Mouse (Mus musculus) kidney, postnatal 0 days (tissue): ENCODE measurements around the gene Pheta1. TPM values are rescaled to one million over a fixed set of nuclear protein-coding genes. Genes with fewer than 3 reads are reported as not detected.

Experiments
- ATAC-seq: fragments of 200-750 bp; cut with Nextera tagmentation; replicated peaks from 2 replicates; pipeline ENCODE4 v1.8.0; 2017; ENCODE audit warnings: low read depth, moderate number of reproducible peaks, moderate TSS enrichment, moderate library complexity; ENCODE audit not compliant: low FRiP score
- DNase-seq: peaks from one replicate; pipeline ENCODE4 v3.0.0-alpha.2; 2016; ENCODE audit warnings: low spot score
- H3K27ac ChIP-seq: fragments of 300-500 bp; sonication (generic); 2 replicates; pipeline ENCODE4 v1.5.1; 2014; ENCODE audit warnings: mild to moderate bottlenecking
- H3K27me3 ChIP-seq: fragments of 300-500 bp; sonication (generic); 2 replicates; pipeline ENCODE4 v1.6.1; 2014; ENCODE audit warnings: low read length, mixed read lengths; ENCODE audit not compliant: insufficient read depth
- H3K36me3 ChIP-seq: fragments of 300-500 bp; sonication (generic); 2 replicates; pipeline ENCODE4 v1.6.1; 2014; ENCODE audit warnings: low read length, mixed read lengths; ENCODE audit not compliant: insufficient read depth
- H3K4me1 ChIP-seq: fragments of 300-500 bp; sonication (generic); replicated peaks from 2 replicates; pipeline ENCODE4 v1.6.1; 2014; ENCODE audit warnings: antibody characterized with exemption, low read length, mixed read lengths; ENCODE audit not compliant: insufficient read depth
- H3K4me2 ChIP-seq: fragments of 300-500 bp; sonication (generic); 2 replicates; pipeline ENCODE4 v1.6.1; 2014; ENCODE audit warnings: mild to moderate bottlenecking, low read length, moderate library complexity, mixed read lengths
- H3K4me3 ChIP-seq: fragments of 300-500 bp; sonication (generic); replicated peaks from 2 replicates; pipeline ENCODE4 v1.5.1; 2014; ENCODE audit warnings: low read depth, low read length
- H3K9ac ChIP-seq: fragments of 300-500 bp; sonication (generic); 2 replicates; pipeline ENCODE4 v1.6.1; 2014; ENCODE audit warnings: low read depth, low read length
- H3K9me3 ChIP-seq: fragments of 300-500 bp; sonication (generic); replicated peaks from 2 replicates; pipeline ENCODE4 v1.6.1; 2016; ENCODE audit warnings: low read length, inconsistent platforms, mixed read lengths
- CTCF ChIP-seq: IDR thresholded peaks from 2 replicates; pipeline ENCODE4 v1.5.1; 2016; ENCODE audit warnings: antibody characterized with exemption, low read depth, mild to moderate bottlenecking, moderate library complexity
- WGBS: fragments of 180-500 bp; shearing (Covaris S2); extraction: QIAGEN DNeasy Blood & Tissue Kit; methylation state at CpG from one replicate; pipeline ENCODE4 v1.1.7; 2014; 5-methylcytosine and 5-hydroxymethylcytosine counted together
- polyA plus RNA-seq: library from polyadenylated mRNA; unstranded; fragments of >200 nt; fragmentation: Nextera tagmentation; extraction: Ambion mirVana; gene quantifications from 2 replicates; pipeline ENCODE4 v1.2.1, GENCODE M21; 2015

Gene Pheta1
- polyA plus RNA-seq, 1 experiment from 2014 or later = 25.7 TPM

DNA sequence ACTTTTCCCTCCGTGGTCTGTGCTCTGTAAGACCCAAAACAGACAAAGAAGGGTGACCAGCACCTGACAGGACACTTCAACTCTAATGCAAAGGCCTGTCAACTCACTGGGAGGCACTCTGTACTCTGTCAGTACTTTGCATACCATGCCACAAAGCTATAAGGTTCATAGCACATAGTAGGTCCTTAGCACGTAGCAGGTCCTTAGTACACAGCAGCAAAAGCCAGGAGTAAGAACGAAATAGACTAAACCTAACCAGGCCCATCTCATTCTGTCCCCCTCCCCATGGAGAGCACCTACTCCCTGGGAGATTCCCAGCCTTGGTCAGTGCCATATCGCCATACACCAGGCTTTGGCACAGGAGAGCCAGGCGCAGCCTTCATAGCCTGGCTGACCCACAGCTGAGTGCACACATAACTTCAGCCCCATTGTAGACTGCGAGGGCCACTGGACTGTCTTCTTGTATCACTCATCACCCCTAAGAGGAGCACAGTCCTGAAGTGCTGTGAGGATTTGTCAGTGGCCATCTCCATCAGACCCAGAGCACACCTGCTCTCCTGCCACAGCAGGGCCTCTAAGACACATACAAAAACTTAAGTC is 17.7 kb upstream of the Pheta1 start:
- H3K4me3 ChIP-seq = no peak overlapping the region
- H3K36me3 ChIP-seq = peaks cover 12% of the 10 kb centered on the region; the same call in 1 of the 2 replicates
- peaks cover 42% of the 10 kb centered on the region for H3K4me1 ChIP-seq
- no peak overlapping the region for H3K27ac ChIP-seq
- no peak for ATAC-seq
- no peak for DNase-seq
- H3K9ac ChIP-seq = no peak overlapping the region
- H3K27me3 ChIP-seq = no peaks in the 10 kb centered on the region
- 92% methylated on average over 6 of the region's 6 CpGs for WGBS
- no peak overlapping the region for H3K4me2 ChIP-seq
- H3K9me3 ChIP-seq = no peaks in the 10 kb centered on the region
- TF ChIP-seq CTCF = no peak

DNA sequence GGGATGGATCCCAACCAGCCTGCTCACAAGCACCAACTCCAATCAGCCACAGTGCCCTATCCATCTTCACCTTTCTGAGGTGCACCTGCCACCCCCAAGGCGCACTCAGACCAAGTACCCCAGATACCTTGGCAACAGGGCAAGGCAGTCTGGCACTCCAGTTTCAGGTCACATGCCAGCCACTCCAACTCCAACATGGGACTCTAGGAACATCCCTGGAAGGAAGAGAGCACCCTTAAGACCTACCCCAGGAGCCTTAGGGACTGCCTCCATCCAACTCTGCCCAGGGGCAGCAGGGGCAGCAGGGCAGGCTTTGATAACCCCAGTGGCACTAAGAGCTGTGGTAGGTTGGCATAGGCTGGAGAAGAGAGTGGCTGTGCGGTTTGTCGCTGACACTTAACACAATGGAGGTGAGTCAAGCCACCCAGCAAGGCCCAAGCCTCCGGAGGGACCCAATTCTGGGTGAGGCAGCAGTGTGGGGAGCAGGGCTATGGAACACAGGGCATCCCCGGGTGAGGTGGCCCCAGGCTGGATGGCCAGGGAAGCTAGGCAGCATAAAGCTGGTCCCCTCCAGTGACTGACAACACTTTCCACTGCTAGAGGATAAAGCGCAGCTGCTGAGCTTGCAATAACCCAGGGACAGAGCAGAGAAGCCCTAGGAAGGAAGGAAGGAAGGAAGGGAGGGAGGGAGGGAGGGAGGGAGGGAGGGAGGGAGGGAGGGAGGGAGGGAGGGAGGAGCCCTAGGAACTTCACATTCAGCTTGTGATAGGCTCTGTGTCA is 16.2 kb upstream of the Pheta1 start:
- Histone ChIP-seq H3K4me1 (peaks cover 42% of the 10 kb centered on the region), H3K9ac (0 out of 2 replicates have a peak overlapping the region, but pooled peaks have one; percentile 13), H3K4me3 (no peak overlapping the region), H3K36me3 (0 out of 2 replicates have a peak, but pooled peaks cover 4% of the 10 kb centered on the region), H3K4me2 (peak overlapping the region; percentile 75; the same call in 1 of the 2 replicates), H3K9me3 (no peaks in the 10 kb centered on the region), H3K27ac (0 out of 2 replicates have a peak overlapping the region, but pooled peaks have one; percentile 64), H3K27me3 (no peaks in the 10 kb centered on the region)
- 71% methylated on average over 6 of the region's 6 CpGs for WGBS
- no peak for ATAC-seq
- DNase-seq = peak; percentile 66
- TF ChIP-seq CTCF = no peak

DNA sequence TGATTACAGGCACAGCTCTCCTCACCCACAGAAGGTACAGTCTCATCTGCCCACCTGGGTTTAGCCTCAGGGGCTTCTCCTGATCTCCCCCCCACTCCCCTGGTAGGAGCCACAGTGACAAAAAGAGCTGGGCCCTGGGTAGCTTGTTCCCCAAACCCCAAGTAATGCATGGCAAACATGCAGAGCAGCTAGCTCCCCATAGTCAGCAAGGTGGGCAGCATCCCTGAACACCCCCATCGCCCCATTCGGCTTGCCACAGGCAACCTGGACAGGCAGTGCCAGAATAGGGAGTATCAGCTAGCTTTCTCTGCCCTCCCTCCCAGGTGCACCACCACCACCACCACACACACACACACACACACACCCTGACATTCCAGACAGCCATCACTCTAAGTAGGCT is 15.6 kb upstream of the Pheta1 start:
- Histone ChIP-seq H3K36me3 (0 out of 2 replicates have a peak, but pooled peaks cover 3% of the 10 kb centered on the region), H3K9ac (peak overlapping the region; percentile 42; the same call in 1 of the 2 replicates), H3K4me3 (peak overlapping the region; percentile 85; the same call in 1 of the 2 replicates), H3K4me2 (peak overlapping the region; percentile 75), H3K4me1 (peaks cover 48% of the 10 kb centered on the region), H3K9me3 (no peaks in the 10 kb centered on the region), H3K27me3 (no peaks in the 10 kb centered on the region), H3K27ac (peak overlapping the region; percentile 64; the same call in 1 of the 2 replicates)
- 75% methylated on average over 2 of the region's 2 CpGs for WGBS
- no peak for TF ChIP-seq CTCF
- DNase-seq (no peak), ATAC-seq (no peak)

DNA sequence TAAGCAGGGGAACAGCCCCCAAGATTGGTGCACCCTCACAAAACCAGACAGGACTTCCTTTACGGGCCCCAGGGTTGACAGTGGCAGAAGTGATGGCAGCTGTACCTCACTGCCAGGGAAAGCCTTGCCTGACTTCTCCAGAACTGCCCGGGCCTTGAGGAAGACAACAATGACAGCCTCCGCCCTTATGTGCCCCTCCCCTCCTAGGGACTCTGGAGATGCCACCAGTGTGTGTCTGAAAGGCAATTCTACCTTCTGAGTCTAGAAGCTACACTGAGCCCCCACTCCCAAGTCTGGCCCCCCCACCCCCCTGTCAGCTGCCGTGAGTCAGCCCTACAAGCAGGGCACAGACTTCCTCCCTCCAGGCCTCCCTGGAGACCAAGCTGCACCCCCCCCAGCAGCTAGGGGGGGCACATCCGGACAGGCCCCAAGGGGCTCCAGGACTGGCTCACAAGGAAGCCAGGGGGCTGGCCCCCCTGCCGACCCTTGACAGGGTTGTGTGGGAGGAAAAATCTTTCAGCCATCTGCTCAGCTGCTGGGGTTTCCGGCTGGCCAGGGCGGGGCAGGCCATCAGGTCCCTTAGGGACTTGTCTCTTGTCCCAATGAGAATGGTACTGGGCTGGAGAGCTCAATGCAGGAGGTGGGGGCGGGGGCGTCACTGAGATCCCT is 15.1 kb upstream of the Pheta1 start:
- ATAC-seq (peak; percentile 30), DNase-seq (peak; percentile 83)
- peak overlapping the region; percentile 42 for H3K9ac ChIP-seq
- peak overlapping the region; percentile 85; the same call in 1 of the 2 replicates for H3K4me3 ChIP-seq
- H3K4me1 ChIP-seq = peaks cover 50% of the 10 kb centered on the region
- peak overlapping the region; percentile 75 for H3K4me2 ChIP-seq
- H3K36me3 ChIP-seq = 0 out of 2 replicates have a peak, but pooled peaks cover 3% of the 10 kb centered on the region
- 22% methylated on average over 10 of the region's 10 CpGs for WGBS
- 0 out of 2 replicates have a peak, but pooled peaks have one; percentile 7 for TF ChIP-seq CTCF
- H3K27me3 ChIP-seq = no peaks in the 10 kb centered on the region
- H3K27ac ChIP-seq = peak overlapping the region; percentile 93; the same call in 1 of the 2 replicates
- H3K9me3 ChIP-seq = no peaks in the 10 kb centered on the region

DNA sequence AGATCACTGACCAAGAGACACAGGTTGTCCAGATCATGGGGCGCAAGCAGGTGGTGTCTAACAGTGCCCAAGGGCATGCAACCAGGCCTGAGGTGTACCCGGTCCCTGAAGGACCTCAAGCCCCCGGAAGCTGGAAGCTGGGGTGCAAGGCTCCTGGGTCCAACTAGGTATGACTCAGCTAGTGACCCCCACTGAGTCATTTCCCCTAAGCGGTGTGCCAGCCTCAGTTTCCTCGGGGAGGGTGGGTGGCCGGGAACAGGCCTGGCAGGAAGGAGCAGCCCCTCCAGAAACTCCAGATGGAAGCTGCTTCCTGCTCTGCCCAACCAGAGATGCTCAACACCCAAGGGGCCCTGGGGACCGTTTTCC is 14.6 kb upstream of the Pheta1 start:
- TF ChIP-seq CTCF = no peak
- 0 out of 2 replicates have a peak, but pooled peaks cover 3% of the 10 kb centered on the region for H3K36me3 ChIP-seq
- no peak for DNase-seq
- 47% methylated on average over 7 of the region's 7 CpGs for WGBS
- H3K27ac ChIP-seq = peak overlapping the region; percentile 93
- ATAC-seq = no peak
- no peaks in the 10 kb centered on the region for H3K27me3 ChIP-seq
- peaks cover 50% of the 10 kb centered on the region for H3K4me1 ChIP-seq
- peak overlapping the region; percentile 75 for H3K4me2 ChIP-seq
- peak overlapping the region; percentile 85 for H3K4me3 ChIP-seq
- H3K9ac ChIP-seq = peak overlapping the region; percentile 83; the same call in 1 of the 2 replicates
- no peaks in the 10 kb centered on the region for H3K9me3 ChIP-seq
